Mouse (Mus musculus): ENCODE measurements around the gene Adk.
"Not testable (repeated sequence)": the region's sequence is repeated elsewhere in the genome, so short reads cannot be mapped to it uniquely, and the experiment has no call there.

Adk gene

DNA sequence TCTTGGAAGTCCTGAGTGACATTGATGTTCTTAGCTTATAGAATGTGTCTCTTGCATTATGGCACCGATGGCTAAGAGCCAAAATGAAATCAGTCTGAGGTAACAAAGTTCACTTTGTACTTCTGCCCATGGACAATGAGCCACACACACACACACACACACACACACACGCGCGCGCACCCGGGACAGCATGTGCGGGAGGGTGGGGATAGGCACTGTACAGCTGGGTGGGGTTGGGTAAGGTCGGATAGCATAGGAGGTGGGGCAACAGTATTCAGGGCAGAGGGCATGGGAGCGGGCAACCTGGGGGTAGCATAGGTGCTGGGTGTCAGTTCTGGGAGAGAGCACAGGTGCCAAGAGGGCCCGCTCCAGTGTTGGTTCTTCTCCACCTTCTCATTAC, 432.3 kb downstream of the Adk start:
- DNase-seq (ENCODE audit: low read depth, low spot score) = no peak

DNA sequence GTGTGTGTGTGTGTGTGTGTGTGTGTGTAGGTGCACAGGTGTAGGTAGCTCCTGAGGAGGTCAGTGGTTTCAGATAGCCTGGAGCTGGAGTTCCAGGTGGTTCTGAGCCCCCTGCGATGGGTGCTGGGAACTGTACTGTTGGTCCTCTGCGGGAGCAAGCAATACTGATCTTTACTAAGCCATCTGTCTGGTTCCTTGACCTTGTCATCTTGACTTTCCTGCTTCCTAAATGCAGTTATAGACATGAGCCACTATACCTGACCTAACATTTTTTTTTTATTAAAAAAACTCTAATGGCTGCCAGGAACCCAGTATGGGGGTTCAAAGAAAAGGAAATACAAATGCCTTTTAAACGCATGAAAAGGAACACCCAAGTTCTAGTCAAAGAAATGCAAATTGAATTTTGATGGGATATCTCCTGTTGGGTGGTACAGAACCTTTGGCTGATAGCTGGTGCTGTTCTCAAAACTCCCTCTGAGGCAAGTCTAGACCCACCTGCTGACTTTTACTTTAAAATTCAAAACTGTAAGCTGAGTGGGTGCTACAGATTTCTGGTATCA, 433.7 kb downstream of the Adk start:
- no peak for DNase-seq (ENCODE audit: low read depth, low spot score)

DNA sequence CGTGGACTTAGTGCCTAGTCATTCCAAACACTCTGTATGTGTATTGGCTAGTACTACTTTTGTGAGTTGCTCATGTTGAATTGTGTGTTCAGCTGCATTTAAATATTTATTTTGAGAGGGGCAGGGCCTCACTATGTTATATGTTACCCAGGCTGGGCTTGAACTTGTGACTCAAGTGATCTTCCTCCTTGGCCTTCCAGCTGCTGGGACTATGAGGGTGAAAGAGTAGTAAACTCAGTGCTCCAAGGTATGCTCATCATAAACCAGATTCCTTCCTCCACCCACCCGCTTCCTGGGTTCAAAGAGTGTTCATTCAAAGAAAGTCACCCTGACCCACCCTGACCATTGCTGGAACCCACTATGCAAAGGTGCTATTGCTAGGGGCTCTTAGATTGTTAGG, 434.8 kb downstream of the Adk start:
- DNase-seq (ENCODE audit: low read depth, low spot score) = not testable (repeated sequence)

DNA sequence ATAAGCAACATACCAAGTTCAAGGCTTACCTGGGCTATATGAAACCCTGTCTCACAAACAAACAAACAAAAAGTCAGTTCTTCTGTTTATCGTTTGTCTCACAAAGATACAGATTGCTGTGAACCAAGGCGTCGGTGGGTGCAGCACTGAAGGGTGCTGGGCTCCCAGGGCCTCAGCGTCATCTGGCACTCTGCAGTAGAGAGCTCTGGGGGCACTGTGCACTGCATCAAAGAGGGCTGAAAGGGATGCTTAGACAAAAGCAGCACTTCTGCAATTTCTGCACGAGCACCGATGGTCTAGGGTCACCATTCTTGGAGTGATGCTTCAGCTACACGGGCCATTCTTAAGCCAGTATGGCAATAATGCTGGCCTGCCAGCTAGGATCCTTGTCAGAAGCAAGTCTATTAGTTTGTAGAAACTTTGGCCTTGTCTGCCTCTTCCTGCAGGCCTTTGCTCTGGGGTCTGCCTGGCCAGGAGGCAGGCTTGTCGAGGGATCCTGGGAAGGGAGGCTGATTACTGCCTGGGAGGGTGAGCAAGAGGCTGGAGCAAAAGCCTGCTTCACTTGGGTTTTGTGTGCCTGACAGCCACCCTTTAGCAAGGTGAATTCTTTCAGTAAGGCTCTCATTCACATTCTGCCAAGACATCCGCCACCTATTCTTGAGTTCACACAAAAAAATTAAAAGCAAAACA, 436.2 kb downstream of the Adk start:
- DNase-seq (ENCODE audit: low read depth, low spot score) = not testable (repeated sequence)

DNA sequence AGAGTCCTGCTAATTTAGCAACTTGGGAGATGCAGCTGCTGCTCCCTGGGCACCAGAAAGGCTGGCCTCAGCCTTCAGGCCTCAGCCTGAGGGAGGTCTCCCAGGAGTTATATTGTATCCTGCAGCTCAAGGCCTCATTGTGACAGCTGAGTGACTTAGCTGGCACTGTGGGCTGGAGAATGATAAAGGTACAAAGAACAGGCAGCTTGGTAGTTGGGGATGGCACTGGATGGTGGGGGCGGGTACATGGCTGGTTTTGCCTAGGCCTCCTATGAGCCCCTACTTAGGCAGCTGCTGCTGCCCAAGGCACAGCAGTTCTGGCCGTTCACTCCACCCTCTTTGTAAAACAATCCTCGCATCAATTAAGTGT, 436.7 kb downstream of the Adk start:
- DNase-seq (ENCODE audit: low read depth, low spot score) = no peak

DNA sequence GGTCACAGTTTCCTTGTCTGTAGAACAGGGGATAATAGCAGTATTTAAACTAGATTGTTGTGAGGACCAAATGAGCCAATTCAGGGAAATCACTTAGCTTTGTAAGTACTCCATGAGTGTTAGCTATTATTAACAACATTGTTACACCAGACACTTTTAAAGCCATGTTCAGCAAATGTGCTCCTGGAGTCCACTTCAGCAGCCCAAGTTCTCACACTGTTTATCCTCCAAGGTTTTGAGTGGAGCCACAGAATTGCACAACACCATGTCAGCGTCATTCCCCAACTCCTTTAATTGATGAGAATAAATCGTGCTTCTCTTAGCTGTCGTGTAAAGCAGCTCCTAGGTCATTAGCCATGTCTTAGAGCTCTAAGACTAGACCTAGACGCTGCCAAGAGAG, 437.8 kb downstream of the Adk start:
- DNase-seq (ENCODE audit: low read depth, low spot score) = no peak

Measured in CD4-positive helper T cell, adult 2 months (primary cell).